Mouse (Mus musculus): ENCODE results near the gene 4632433K11Rik. TPM values are rescaled to one million over a fixed set of nuclear protein-coding genes. Genes with fewer than 3 reads are reported as not detected.
A peak's percentile ranks its signal among the peaks of the same experiment; 100 is the strongest.

The 4632433K11Rik gene
- total and polyA plus RNA-seq, 2 experiments from 2014 or later, result 0.24 TPM; not detected in 1

GRCm38 (mm10) chr7:5020685-5021084 lies 13.2 kb upstream of the 4632433K11Rik start:
- Histone ChIP-seq H3K4me3 (ENCODE audit: low read depth, low read length) (peak overlapping the region; percentile 78), H3K27ac (ENCODE audit: low read depth, low read length) (peak overlapping the region; percentile 90), H3K36me3 (ENCODE audit: insufficient read depth) (peaks cover 31% of the 10 kb centered on the region), H3K27me3 (ENCODE audit: insufficient read depth, low read length) (no peaks in the 10 kb centered on the region), H3K9me3 (ENCODE audit: low read length) (no peaks in the 10 kb centered on the region), H3K4me2 (ENCODE audit: low read depth) (peak overlapping the region; percentile 85), H3K9ac (peak overlapping the region; percentile 96), H3K4me1 (ENCODE audit: insufficient read depth) (peaks cover 10% of the 10 kb centered on the region)
- under 1% methylated on average over 10 of the region's 15 CpGs for WGBS
- no peak for TF ChIP-seq CTCF (IDR thresholded peaks at IDR 0.05; ENCODE audit: low read depth)
- DNase-seq (no peak), ATAC-seq (peak; percentile 17)

- no peak for TF ChIP-seq CTCF (IDR thresholded peaks at IDR 0.05; ENCODE audit: low read depth)
- Histone ChIP-seq H3K4me1 (ENCODE audit: insufficient read depth) (peaks cover 5% of the 10 kb centered on the region), H3K36me3 (ENCODE audit: insufficient read depth) (peaks cover 35% of the 10 kb centered on the region), H3K4me2 (ENCODE audit: low read depth) (peak overlapping the region; percentile 85), H3K9ac (peak overlapping the region; percentile 96), H3K27ac (ENCODE audit: low read depth, low read length) (peak overlapping the region; percentile 90), H3K27me3 (ENCODE audit: insufficient read depth, low read length) (no peaks in the 10 kb centered on the region), H3K4me3 (ENCODE audit: low read depth, low read length) (peak overlapping the region; percentile 78), H3K9me3 (ENCODE audit: low read length) (no peaks in the 10 kb centered on the region)
- no peak for DNase-seq
- ATAC-seq, result no peak
- WGBS, result 46% methylated on average over 5 of the region's 5 CpGs
Observed at GRCm38 (mm10) chr7:5021197-5021596, 12.7 kb upstream of the 4632433K11Rik start.

GRCm38 (mm10) chr7:5029543-5029942 lies 4.4 kb upstream of the 4632433K11Rik start:
- Histone ChIP-seq H3K4me2 (ENCODE audit: low read depth) (no peak overlapping the region), H3K9ac (no peak overlapping the region), H3K4me1 (ENCODE audit: insufficient read depth) (no peaks in the 10 kb centered on the region), H3K27me3 (ENCODE audit: insufficient read depth, low read length) (no peaks in the 10 kb centered on the region), H3K9me3 (ENCODE audit: low read length) (0 out of 2 replicates have a peak, but pooled peaks cover 3% of the 10 kb centered on the region), H3K27ac (ENCODE audit: low read depth, low read length) (no peak overlapping the region), H3K4me3 (ENCODE audit: low read depth, low read length) (no peak overlapping the region), H3K36me3 (ENCODE audit: insufficient read depth) (peaks cover 78% of the 10 kb centered on the region)
- no peak for DNase-seq
- 96% methylated on average over 22 of the region's 22 CpGs for WGBS
- no peak for ATAC-seq
- TF ChIP-seq CTCF (IDR thresholded peaks at IDR 0.05; ENCODE audit: low read depth), result no peak

GRCm38 (mm10) chr7:5029946-5030345 lies 4.0 kb upstream of the 4632433K11Rik start:
- Histone ChIP-seq H3K27ac (ENCODE audit: low read depth, low read length) (no peak overlapping the region), H3K27me3 (ENCODE audit: insufficient read depth, low read length) (no peaks in the 10 kb centered on the region), H3K4me3 (ENCODE audit: low read depth, low read length) (no peak overlapping the region), H3K4me2 (ENCODE audit: low read depth) (no peak overlapping the region), H3K9me3 (ENCODE audit: low read length) (0 out of 2 replicates have a peak, but pooled peaks cover 3% of the 10 kb centered on the region), H3K36me3 (ENCODE audit: insufficient read depth) (peaks cover 78% of the 10 kb centered on the region), H3K9ac (no peak overlapping the region), H3K4me1 (ENCODE audit: insufficient read depth) (no peaks in the 10 kb centered on the region)
- ATAC-seq (no peak), DNase-seq (no peak)
- 0 out of 2 replicates have a peak, but pooled peaks have one; percentile 15 for TF ChIP-seq CTCF (IDR thresholded peaks at IDR 0.05; ENCODE audit: low read depth)
- 94% methylated on average over 21 of the region's 21 CpGs for WGBS

- Histone ChIP-seq H3K9me3 (ENCODE audit: low read length) (0 out of 2 replicates have a peak, but pooled peaks cover 3% of the 10 kb centered on the region), H3K36me3 (ENCODE audit: insufficient read depth) (peaks cover 77% of the 10 kb centered on the region), H3K27ac (ENCODE audit: low read depth, low read length) (no peak overlapping the region), H3K27me3 (ENCODE audit: insufficient read depth, low read length) (no peaks in the 10 kb centered on the region), H3K4me3 (ENCODE audit: low read depth, low read length) (no peak overlapping the region), H3K4me1 (ENCODE audit: insufficient read depth) (no peaks in the 10 kb centered on the region), H3K4me2 (ENCODE audit: low read depth) (no peak overlapping the region), H3K9ac (no peak overlapping the region)
- no peak for DNase-seq
- no peak for ATAC-seq
- no peak for TF ChIP-seq CTCF (IDR thresholded peaks at IDR 0.05; ENCODE audit: low read depth)
- 88% methylated on average over 63 of the region's 63 CpGs for WGBS
Observed at GRCm38 (mm10) chr7:5030554-5031275, 3.2 kb upstream of the 4632433K11Rik start.

GRCm38 (mm10) chr7:5031496-5031895 lies 2.4 kb upstream of the 4632433K11Rik start:
- Histone ChIP-seq H3K9me3 (ENCODE audit: low read length) (0 out of 2 replicates have a peak, but pooled peaks cover 3% of the 10 kb centered on the region), H3K9ac (no peak overlapping the region), H3K27ac (ENCODE audit: low read depth, low read length) (no peak overlapping the region), H3K27me3 (ENCODE audit: insufficient read depth, low read length) (no peaks in the 10 kb centered on the region), H3K4me1 (ENCODE audit: insufficient read depth) (no peaks in the 10 kb centered on the region), H3K4me3 (ENCODE audit: low read depth, low read length) (no peak overlapping the region), H3K4me2 (ENCODE audit: low read depth) (no peak overlapping the region), H3K36me3 (ENCODE audit: insufficient read depth) (peaks cover 71% of the 10 kb centered on the region)
- no peak for ATAC-seq
- 80% methylated on average over 45 of the region's 46 CpGs for WGBS
- DNase-seq, result no peak
- TF ChIP-seq CTCF (IDR thresholded peaks at IDR 0.05; ENCODE audit: low read depth), result no peak

GRCm38 (mm10) chr7:5035628-5036027 lies 1.7 kb downstream of the 4632433K11Rik start:
- H3K4me1 ChIP-seq (ENCODE audit: insufficient read depth), result peaks cover 11% of the 10 kb centered on the region; the same call in 1 of the 2 replicates
- DNase-seq (no peak), ATAC-seq (no peak)
- no peak overlapping the region for H3K27ac ChIP-seq (ENCODE audit: low read depth, low read length)
- H3K9me3 ChIP-seq (ENCODE audit: low read length), result no peaks in the 10 kb centered on the region
- WGBS, result 97% methylated on average over 17 of the region's 17 CpGs
- H3K4me3 ChIP-seq (ENCODE audit: low read depth, low read length), result no peak overlapping the region
- H3K4me2 ChIP-seq (ENCODE audit: low read depth), result no peak overlapping the region
- no peak overlapping the region for H3K9ac ChIP-seq
- H3K36me3 ChIP-seq (ENCODE audit: insufficient read depth), result peaks cover 46% of the 10 kb centered on the region
- TF ChIP-seq CTCF (IDR thresholded peaks at IDR 0.05; ENCODE audit: low read depth), result no peak
- no peaks in the 10 kb centered on the region for H3K27me3 ChIP-seq (ENCODE audit: insufficient read depth, low read length)

All from forebrain, postnatal 0 days (tissue).